Mouse (Mus musculus) G1E (cell line): ENCODE measurements around the gene Rnf2.

Experiments
- CTCF ChIP-seq: IDR thresholded peaks from 2 replicates; pipeline ENCODE4 v1.5.1; 2012; ENCODE audit warnings: low read depth, low read length, inconsistent platforms, mixed read lengths
- GATA1 ChIP-seq: IDR thresholded peaks from 2 replicates; pipeline ENCODE4 v1.6.1; 2012; ENCODE audit warnings: borderline replicate concordance, low read length, inconsistent platforms, mixed read lengths
- POLR2AphosphoS5 ChIP-seq: IDR thresholded peaks from 2 replicates; pipeline ENCODE4 v1.6.1; 2012; ENCODE audit warnings: low read depth, low read length, inconsistent platforms; ENCODE audit not compliant: insufficient replicate concordance
- TAL1 ChIP-seq: conservative IDR thresholded peaks from 2 replicates; pipeline ENCODE4 v1.6.1; 2012; ENCODE audit warnings: low read depth, low read length, inconsistent platforms, mixed read lengths

GRCm38 (mm10) chr1:151484754-151485153, 16.0 kb downstream of the Rnf2 start:
- TF ChIP-seq CTCF (no peak), TAL1 (no peak), GATA1 (no peak), POLR2AphosphoS5 (no peak)
